Mouse (Mus musculus) brown adipose tissue, adult 24 weeks (tissue): ENCODE data around the gene Zfp57. TPM values are rescaled to one million over a fixed set of nuclear protein-coding genes. Genes with fewer than 3 reads are reported as not detected.
A peak's percentile ranks its signal among the peaks of the same experiment; 100 is the strongest.

Source experiments
- H3K27ac ChIP-seq: fragments of 200-500 bp; replicated peaks from 2 replicates; pipeline ENCODE4 v1.5.1; 2012; ENCODE audit warnings: low read depth, mild to moderate bottlenecking, low read length
- H3K4me1 ChIP-seq: fragments of 200-500 bp; 2 replicates; pipeline ENCODE4 v1.6.1; 2012; ENCODE audit warnings: low read length, mixed read lengths; ENCODE audit not compliant: control insufficient read depth, insufficient read depth, insufficient read length
- H3K4me3 ChIP-seq: fragments of 200-500 bp; 2 replicates; pipeline ENCODE4 v1.5.1; 2012; ENCODE audit warnings: low read depth, mild to moderate bottlenecking, low read length, moderate library complexity; ENCODE audit not compliant: insufficient read depth
- polyA plus RNA-seq: library from polyadenylated mRNA; stranded (reverse); fragments of >200 nt; gene quantifications from 2 replicates; pipeline ENCODE4 v1.2.4, GENCODE M21; 2012; ENCODE audit not compliant: missing spikeins, insufficient read depth, insufficient read length

The Zfp57 gene
- not detected in 2 replicates for polyA plus RNA-seq

GRCm38 (mm10) chr17:37000863-37001262, at the start of gene Zfp57:
Gene Zfp57, plus strand, starts transcription at chr17:37001163.
- Histone ChIP-seq H3K27ac (no peak within 1 kb of the TSS), H3K4me1 (0 out of 2 replicates have a peak, but pooled peaks cover 2% of the 10 kb centered on the region), H3K4me3 (no peak within 1 kb of the TSS)

DNA sequence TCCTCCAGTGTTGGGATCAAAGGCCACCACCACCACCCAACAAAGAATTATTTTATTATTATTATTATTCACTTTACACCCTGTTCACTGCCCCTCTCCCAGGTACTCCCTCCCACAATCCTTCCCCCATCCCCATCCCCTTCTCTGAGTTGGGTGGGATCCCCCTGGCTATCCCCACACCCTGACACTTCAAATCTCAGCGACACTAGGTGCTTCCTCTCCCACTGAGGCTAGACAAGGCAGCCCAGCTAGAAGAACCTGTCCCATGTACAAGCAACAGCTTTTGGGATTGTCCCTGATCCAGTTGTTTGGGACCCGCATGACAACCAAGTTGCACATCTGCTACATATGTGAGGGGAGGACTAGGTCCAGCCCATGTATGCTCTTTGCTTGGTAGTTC, 48.3 kb upstream of the Zfp57 start:
- Histone ChIP-seq H3K27ac (no peak overlapping the region), H3K4me1 (peaks cover 7% of the 10 kb centered on the region; the same call in 1 of the 2 replicates)

GRCm38 (mm10) chr17:36953062-36953461, 47.9 kb upstream of the Zfp57 start:
- no peak overlapping the region for H3K4me3 ChIP-seq

More for the DNA sequence above, 48.3 kb upstream of the Zfp57 start:
- no peak overlapping the region for H3K4me3 ChIP-seq

GRCm38 (mm10) chr17:36957999-36958743, 42.8 kb upstream of the Zfp57 start, which contains the start of the genes Znrd1 and Znrd1as:
Gene Znrd1, minus strand, starts transcription at chr17:36958559.
Gene Znrd1as, plus strand, starts transcription at chr17:36958592.
- Histone ChIP-seq H3K27ac (peak within 1 kb of the TSS; percentile 91), H3K4me3 (peak within 1 kb of the TSS; percentile 82), H3K4me1 (peaks cover 6% of the 10 kb centered on the region; the same call in 1 of the 2 replicates)

More at GRCm38 (mm10) chr17:36953062-36953461, 47.9 kb upstream of the Zfp57 start:
- H3K27ac ChIP-seq, result no peak overlapping the region
- H3K4me1 ChIP-seq, result peaks cover 7% of the 10 kb centered on the region; the same call in 1 of the 2 replicates

- peak overlapping the region; percentile 69; the same call in 1 of the 2 replicates for H3K27ac ChIP-seq
- peaks cover 6% of the 10 kb centered on the region; the same call in 1 of the 2 replicates for H3K4me1 ChIP-seq
- peak overlapping the region; percentile 82 for H3K4me3 ChIP-seq
Measured at GRCm38 (mm10) chr17:36958884-36959283, 42.1 kb upstream of the Zfp57 start.

- no peak overlapping the region for H3K27ac ChIP-seq
- no peak overlapping the region for H3K4me3 ChIP-seq
- peaks cover 6% of the 10 kb centered on the region; the same call in 1 of the 2 replicates for H3K4me1 ChIP-seq
Measured at GRCm38 (mm10) chr17:36961125-36961524, 39.8 kb upstream of the Zfp57 start.

DNA sequence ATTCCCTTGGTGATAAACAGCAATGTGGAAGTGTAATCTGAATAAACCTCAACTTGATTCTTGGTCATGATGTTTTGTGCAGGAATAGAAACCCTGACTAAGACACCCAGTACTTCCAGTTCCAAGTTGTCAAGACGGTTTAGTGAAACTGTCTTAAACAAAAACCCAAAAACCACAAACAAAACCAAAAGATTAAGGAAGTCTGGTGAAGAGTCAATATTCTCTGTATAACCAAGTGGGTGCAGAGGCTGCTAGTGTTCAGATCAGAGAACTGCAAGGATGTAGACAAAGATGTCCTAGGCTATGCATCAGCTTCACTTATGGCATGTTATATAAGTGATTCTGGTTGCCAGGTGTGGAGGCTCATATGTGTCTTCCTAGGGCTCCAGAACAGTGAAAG, 34.1 kb upstream of the Zfp57 start:
- H3K4me3 ChIP-seq, result no peak overlapping the region
- no peaks in the 10 kb centered on the region for H3K4me1 ChIP-seq
- H3K27ac ChIP-seq, result no peak overlapping the region

GRCm38 (mm10) chr17:36970316-36970890, 30.6 kb upstream of the Zfp57 start:
- Histone ChIP-seq H3K4me1 (no peaks in the 10 kb centered on the region), H3K4me3 (no peak overlapping the region), H3K27ac (no peak overlapping the region)

DNA sequence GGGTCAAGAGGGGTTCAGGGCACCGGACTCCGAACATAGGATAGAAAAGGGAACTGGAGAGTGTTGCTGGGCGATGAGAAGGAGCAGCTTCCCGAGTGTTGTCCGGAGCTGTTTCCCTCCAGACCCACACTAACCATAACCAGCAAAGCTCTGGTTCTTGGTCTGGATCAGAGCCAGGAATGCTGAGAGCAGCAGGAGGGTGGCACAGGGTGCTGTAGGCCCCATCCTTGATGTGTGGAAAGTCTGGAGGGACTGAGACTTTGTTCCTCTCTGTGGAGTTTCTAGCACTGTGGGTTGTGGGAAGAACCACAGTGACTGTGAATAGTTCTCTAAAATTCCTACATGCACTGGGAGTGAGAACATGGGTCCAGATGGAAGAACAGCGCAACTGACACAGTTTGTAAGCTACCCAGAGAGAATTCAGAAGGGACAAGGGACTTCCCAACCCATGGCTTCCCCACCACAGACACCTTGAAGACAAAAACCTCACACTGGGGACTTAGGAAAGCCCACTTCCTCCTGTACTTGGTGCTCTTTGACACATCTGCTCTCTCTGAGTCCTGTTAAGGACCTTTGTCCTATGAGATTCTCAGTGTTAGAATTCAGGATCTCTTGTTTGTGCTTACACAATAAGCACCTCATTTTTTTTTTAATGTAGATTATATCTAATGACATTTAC, 29.7 kb upstream of the Zfp57 start:
- Histone ChIP-seq H3K4me3 (no peak overlapping the region), H3K27ac (no peak overlapping the region), H3K4me1 (no peaks in the 10 kb centered on the region)

GRCm38 (mm10) chr17:36972791-36973190, 28.2 kb upstream of the Zfp57 start:
- H3K4me3 ChIP-seq, result no peak overlapping the region

DNA sequence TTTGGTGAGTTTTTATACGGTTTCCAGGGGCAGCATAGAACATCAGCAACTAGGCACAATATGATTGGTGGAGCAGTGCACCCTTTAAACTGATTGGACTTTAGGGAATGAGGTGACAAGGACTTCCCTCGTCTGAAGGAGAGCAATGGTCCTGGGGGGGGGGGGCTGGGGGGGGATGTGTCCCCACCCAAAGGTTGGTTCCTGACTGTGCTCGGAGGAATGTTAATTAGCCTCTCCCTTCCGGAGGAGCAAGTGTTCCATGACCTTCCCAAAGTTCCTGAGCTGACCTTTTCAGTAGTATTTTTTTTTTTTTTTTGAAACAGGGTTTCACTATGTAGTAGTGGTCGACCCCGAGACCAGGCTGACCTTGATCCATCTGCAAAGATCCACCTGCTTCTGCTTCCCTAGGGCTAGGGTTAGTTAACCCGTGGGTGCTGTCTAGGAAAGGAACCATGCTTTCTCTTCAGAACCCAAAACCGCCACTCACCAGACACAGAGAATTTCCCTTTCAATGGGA, 27.6 kb upstream of the Zfp57 start:
- no peak overlapping the region for H3K27ac ChIP-seq
- H3K4me3 ChIP-seq, result no peak overlapping the region
- H3K4me1 ChIP-seq, result no peaks in the 10 kb centered on the region

More at GRCm38 (mm10) chr17:36972791-36973190, 28.2 kb upstream of the Zfp57 start:
- no peaks in the 10 kb centered on the region for H3K4me1 ChIP-seq
- no peak overlapping the region for H3K27ac ChIP-seq

- Histone ChIP-seq H3K4me3 (no peak within 1 kb of the TSS), H3K4me1 (no peaks in the 10 kb centered on the region)
Measured at GRCm38 (mm10) chr17:36981221-36981813, 19.6 kb upstream of the Zfp57 start, which contains the start of gene 2410137M14Rik. Gene 2410137M14Rik, minus strand, starts transcription at chr17:36981237.

DNA sequence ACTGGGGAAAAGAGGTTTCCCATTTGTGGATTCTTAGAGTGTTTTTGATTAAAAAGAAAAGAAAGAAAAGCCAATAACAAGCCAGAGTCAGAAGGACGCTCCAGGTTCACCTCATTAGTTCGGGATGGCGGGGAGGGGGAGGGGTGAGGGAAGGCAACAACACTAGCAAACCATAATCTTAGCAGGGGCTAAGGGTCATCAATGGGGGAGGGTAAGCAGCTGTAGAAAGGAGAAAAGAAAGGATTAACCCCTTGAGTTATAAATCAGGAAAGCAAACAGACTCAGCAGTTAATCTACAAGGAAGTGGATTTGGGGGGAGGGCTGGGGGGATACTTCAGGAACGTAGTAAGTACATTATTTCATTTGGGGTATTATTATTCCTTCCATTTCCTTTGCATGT, 19.1 kb upstream of the Zfp57 start:
- Histone ChIP-seq H3K27ac (no peak overlapping the region), H3K4me3 (no peak overlapping the region), H3K4me1 (no peaks in the 10 kb centered on the region)

More at GRCm38 (mm10) chr17:36981221-36981813, 19.6 kb upstream of the Zfp57 start, which contains the start of gene 2410137M14Rik:
- H3K27ac ChIP-seq, result no peak within 1 kb of the TSS

- Histone ChIP-seq H3K4me1 (no peaks in the 10 kb centered on the region), H3K27ac (no peak overlapping the region), H3K4me3 (no peak overlapping the region)
Measured at GRCm38 (mm10) chr17:36982253-36983155, 18.5 kb upstream of the Zfp57 start.
